Mouse (Mus musculus) spleen, embryonic (tissue): ENCODE data around the gene Gemin5.

Source experiments
- CTCF ChIA-PET: fragments of 350-600 bp; sonication (Branson Sonifier 250); formaldehyde crosslinking; loops from one replicate; lab custom pipeline; 2022; lab: Charles Lee

The Gemin5 gene

GRCm38 (mm10) chr11:58117044-58117652 lies 51.2 kb downstream of the Gemin5 start:
- CTCF ChIA-PET = no interaction called here

- CTCF ChIA-PET = no interaction called here
These were observed 51.8 kb downstream of the Gemin5 start for GRCm38 (mm10) chr11:58116560-58116959.

GRCm38 (mm10) chr11:58107664-58108337 lies 60.5 kb downstream of the Gemin5 start:
- CTCF ChIA-PET = no interaction called here

- CTCF ChIA-PET = interaction anchor here (0.7 kb wide), 1 partner anchor 76 kb away, joined by 20 read pairs; no protein-coding TSS in a partner anchor
These were observed 61.3 kb downstream of the Gemin5 start for GRCm38 (mm10) chr11:58107009-58107408.

GRCm38 (mm10) chr11:58104351-58104791 lies 64.0 kb downstream of the Gemin5 start:
- CTCF ChIA-PET = no interaction called here

- CTCF ChIA-PET = no interaction called here
These were observed 64.5 kb downstream of the Gemin5 start, which contains the start of gene Cnot8 for GRCm38 (mm10) chr11:58103697-58104306. TSS of gene Cnot8 (plus strand) at chr11:58104153.

GRCm38 (mm10) chr11:58103344-58103653 lies 65.0 kb downstream of the Gemin5 start:
- CTCF ChIA-PET = no interaction called here

- CTCF ChIA-PET = no interaction called here
These were observed 65.6 kb downstream of the Gemin5 start for GRCm38 (mm10) chr11:58102581-58103343.

- CTCF ChIA-PET = no interaction called here
These were observed 66.2 kb downstream of the Gemin5 start for GRCm38 (mm10) chr11:58102146-58102545.

- CTCF ChIA-PET = no interaction called here
These were observed 67.1 kb downstream of the Gemin5 start for GRCm38 (mm10) chr11:58101194-58101720.

GRCm38 (mm10) chr11:58100006-58100405 lies 68.3 kb downstream of the Gemin5 start:
- CTCF ChIA-PET = no interaction called here

- CTCF ChIA-PET = interaction anchor here (0.7 to 1.6 kb wide), 3 partner anchors 25 to 147 kb away, joined by 3 to 8 read pairs (median 4); partner anchors contain the start of gene Mrpl22
These were observed 70.0 kb downstream of the Gemin5 start for GRCm38 (mm10) chr11:58098366-58098720.

GRCm38 (mm10) chr11:58097621-58098365 lies 70.5 kb downstream of the Gemin5 start:
- CTCF ChIA-PET = interaction anchor here (0.7 to 1.6 kb wide), 4 partner anchors 25 to 319 kb away, joined by 3 to 8 read pairs (median 4); partner anchors contain the start of gene Mrpl22

GRCm38 (mm10) chr11:58096821-58097620 lies 71.3 kb downstream of the Gemin5 start:
- CTCF ChIA-PET = interaction anchor here (0.7 kb wide), 1 partner anchor 319 kb away, joined by 3 read pairs; no protein-coding TSS in a partner anchor

GRCm38 (mm10) chr11:58096160-58096559 lies 72.2 kb downstream of the Gemin5 start:
- CTCF ChIA-PET = interaction anchor here (0.7 kb wide), 1 partner anchor 26 kb away, joined by 3 read pairs; no protein-coding TSS in a partner anchor

GRCm38 (mm10) chr11:58095561-58095960 lies 72.8 kb downstream of the Gemin5 start:
- CTCF ChIA-PET = interaction anchor here (0.7 kb wide), 1 partner anchor 25 kb away, joined by 3 read pairs; no protein-coding TSS in a partner anchor

- CTCF ChIA-PET = no interaction called here
These were observed 73.6 kb downstream of the Gemin5 start for GRCm38 (mm10) chr11:58094766-58095165.

- CTCF ChIA-PET = interaction anchor here (0.7 kb wide), 1 partner anchor 217 kb away, joined by 3 read pairs; no protein-coding TSS in a partner anchor
These were observed 75.3 kb downstream of the Gemin5 start, which contains the start of gene Gm12248 for GRCm38 (mm10) chr11:58093021-58093528. TSS of gene Gm12248 (minus strand) at chr11:58093134.

- CTCF ChIA-PET = no interaction called here
These were observed 75.8 kb downstream of the Gemin5 start for GRCm38 (mm10) chr11:58092541-58092940.
